Mouse (Mus musculus) bone marrow, adult 2 months (tissue): Measurements from ENCODE around the gene Cldn4.

Experiments used
- CTCF ChIP-seq: fragments of 200-500 bp; IDR thresholded peaks from 2 replicates; pipeline ENCODE4 v1.5.1; 2011; ENCODE audit warnings: low read length, control low read depth; ENCODE audit not compliant: control insufficient read depth, insufficient read depth
- POLR2A ChIP-seq: fragments of 200-500 bp; IDR thresholded peaks from 2 replicates; pipeline ENCODE4 v1.6.1; 2011; ENCODE audit warnings: low read depth, mild to moderate bottlenecking, control low read depth, low read length, borderline replicate concordance; ENCODE audit not compliant: control insufficient read depth

- TF ChIP-seq POLR2A (no peak), CTCF (no peak)
Observed at GRCm38 (mm10) chr5:134897596-134897995, 49.1 kb downstream of the Cldn4 start.
